Mouse (Mus musculus): ENCODE data around the gene Gramd1c.

- TF ChIP-seq GATA1 (IDR thresholded peaks at IDR 0.05; ENCODE audit: borderline replicate concordance, low read length) (no peak), FLI1 (IDR thresholded peaks at IDR 0.05; ENCODE audit: low read length) (no peak)
These were observed 132.6 kb downstream of the Gramd1c start for GRCm38 (mm10) chr16:43930577-43930976.

Data from megakaryocyte, embryonic 14.5 days (primary cell).